In the genomic region with DNA sequence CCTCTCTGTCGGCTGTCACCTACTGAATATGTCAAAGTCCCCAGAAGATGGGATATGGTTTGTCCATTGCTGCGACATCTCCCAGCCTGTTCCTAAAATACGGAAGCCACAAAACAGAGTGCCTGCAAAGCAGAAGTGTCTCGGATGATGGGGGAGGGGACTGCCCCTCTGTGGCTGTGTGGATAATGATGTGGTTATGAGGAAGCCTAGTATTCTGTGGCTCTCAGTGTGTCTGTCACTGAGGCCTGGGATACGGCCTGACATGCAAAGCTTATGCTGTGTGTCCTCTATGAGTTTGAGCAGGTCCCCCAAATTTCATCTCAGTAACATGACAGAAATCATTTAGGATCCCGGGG, we compare ENCODE assay signal across 8 mouse cellular contexts. TPM values are rescaled to one million over a fixed set of nuclear protein-coding genes. Genes with fewer than 3 reads are reported as not detected.
A peak's percentile ranks its signal among the peaks of the same experiment; 100 is the strongest.
DNase-seq lines count a peak whose midpoint lies in the region; ATAC-seq and TF ChIP-seq lines count a peak whose summit lies in the region.

No protein-coding gene starts in this region.

- no peak for TF ChIP-seq CTCF in brain, embryonic 14.5 days (IDR thresholded peaks at IDR 0.05; ENCODE audit: borderline replicate concordance, extremely low read depth, insufficient read depth, insufficient read length)
- TF ChIP-seq CTCF in stomach, postnatal 0 days (IDR thresholded peaks at IDR 0.05; ENCODE audit: low read depth) = no peak

- 46% methylated on average over 6 of the region's 6 CpGs for WGBS in kidney, embryonic 15.5 days
- 18% methylated on average over 6 of the region's 6 CpGs for WGBS in hindbrain, embryonic 14.5 days
- WGBS in midbrain, embryonic 15.5 days = 11% methylated on average over 6 of the region's 6 CpGs
- WGBS in stomach, postnatal 0 days = 64% methylated on average over 6 of the region's 6 CpGs

- H3K27ac ChIP-seq in kidney, embryonic 15.5 days = no peak overlapping the region
- peak overlapping the region; percentile 65 for H3K27ac ChIP-seq in hindbrain, embryonic 14.5 days
- peak overlapping the region; percentile 86 for H3K27ac ChIP-seq in midbrain, embryonic 15.5 days
- H3K27ac ChIP-seq in stomach, postnatal 0 days (replicated peaks) = no peak overlapping the region

- no peak for ATAC-seq in kidney, embryonic 15.5 days (replicated peaks; ENCODE audit: low FRiP score)
- ATAC-seq in hindbrain, embryonic 14.5 days (ENCODE audit: low FRiP score) = peak; percentile 70
- ATAC-seq in midbrain, embryonic 15.5 days (replicated peaks) = peak; percentile 84
- no peak for ATAC-seq in stomach, postnatal 0 days (ENCODE audit: low FRiP score, low TSS enrichment)

- no peak overlapping the region for H3K4me3 ChIP-seq in kidney, embryonic 15.5 days (replicated peaks)
- H3K4me3 ChIP-seq in hindbrain, embryonic 14.5 days (replicated peaks; ENCODE audit: low read length) = 0 out of 2 replicates have a peak overlapping the region, but pooled peaks have one; percentile 5
- H3K4me3 ChIP-seq in midbrain, embryonic 15.5 days = peak overlapping the region; percentile 11; the same call in 1 of the 2 replicates
- H3K4me3 ChIP-seq in stomach, postnatal 0 days (ENCODE audit: low read depth, low read length) = no peak overlapping the region

- peak overlapping the region; percentile 39 for H3K4me2 ChIP-seq in kidney, embryonic 15.5 days
- H3K4me2 ChIP-seq in hindbrain, embryonic 14.5 days (replicated peaks) = peak overlapping the region; percentile 41
- H3K4me2 ChIP-seq in midbrain, embryonic 15.5 days = peak overlapping the region; percentile 44
- no peak overlapping the region for H3K4me2 ChIP-seq in stomach, postnatal 0 days (replicated peaks; ENCODE audit: low read depth)

- H3K27me3 ChIP-seq in kidney, embryonic 15.5 days = no peaks in the 10 kb centered on the region
- no peaks in the 10 kb centered on the region for H3K27me3 ChIP-seq in hindbrain, embryonic 14.5 days (ENCODE audit: control insufficient read depth, insufficient read depth, low read length)
- no peaks in the 10 kb centered on the region for H3K27me3 ChIP-seq in midbrain, embryonic 15.5 days (replicated peaks)
- H3K27me3 ChIP-seq in stomach, postnatal 0 days (ENCODE audit: control insufficient read depth, insufficient read depth, low read length) = no peaks in the 10 kb centered on the region

- no peaks in the 10 kb centered on the region; the same call in 1 of the 2 replicates for H3K36me3 ChIP-seq in kidney, embryonic 15.5 days
- H3K36me3 ChIP-seq in hindbrain, embryonic 14.5 days (replicated peaks; ENCODE audit: control insufficient read depth, insufficient read depth) = no peaks in the 10 kb centered on the region
- H3K36me3 ChIP-seq in midbrain, embryonic 15.5 days (replicated peaks) = no peaks in the 10 kb centered on the region
- no peaks in the 10 kb centered on the region for H3K36me3 ChIP-seq in stomach, postnatal 0 days (ENCODE audit: control insufficient read depth, insufficient read depth, low read length)

- no peak for TF ChIP-seq POLR2A in brain, embryonic 14.5 days (IDR thresholded peaks at IDR 0.05; ENCODE audit: borderline replicate concordance, extremely low read depth, insufficient read depth, insufficient read length, poor library complexity, severe bottlenecking)

- 0 out of 2 replicates have a peak, but pooled peaks cover 10% of the 10 kb centered on the region for H3K4me1 ChIP-seq in kidney, embryonic 15.5 days
- H3K4me1 ChIP-seq in hindbrain, embryonic 14.5 days (replicated peaks; ENCODE audit: control insufficient read depth, insufficient read depth, low read length) = peaks cover 16% of the 10 kb centered on the region
- H3K4me1 ChIP-seq in midbrain, embryonic 15.5 days = peaks cover 23% of the 10 kb centered on the region
- H3K4me1 ChIP-seq in stomach, postnatal 0 days (replicated peaks; ENCODE audit: control insufficient read depth, insufficient read depth) = no peaks in the 10 kb centered on the region

- no peak for DNase-seq in kidney, postnatal 25 days
- peak; percentile 86 for DNase-seq in brain, embryonic 14.5 days (ENCODE audit: low read depth)
- peak; percentile 55 for DNase-seq in hindbrain, embryonic 14.5 days (ENCODE audit: low spot score)
- no peak for DNase-seq in heart, postnatal 4 days
- DNase-seq in adrenal gland, adult 8-10 months = no peak
- no peak for DNase-seq in stomach, postnatal 0 days (ENCODE audit: low spot score)

- TF ChIP-seq EP300 in stomach, postnatal 0 days (optimal IDR thresholded peaks at IDR 0.05) = no peak

- no peaks in the 10 kb centered on the region for H3K9me3 ChIP-seq in kidney, embryonic 15.5 days (replicated peaks)
- H3K9me3 ChIP-seq in hindbrain, embryonic 14.5 days (ENCODE audit: control insufficient read depth, low read length) = peaks cover 5% of the 10 kb centered on the region; the same call in 1 of the 2 replicates
- H3K9me3 ChIP-seq in midbrain, embryonic 15.5 days = no peaks in the 10 kb centered on the region
- H3K9me3 ChIP-seq in stomach, postnatal 0 days (ENCODE audit: control insufficient read depth, low read length) = no peaks in the 10 kb centered on the region

- H3K9ac ChIP-seq in kidney, embryonic 15.5 days = no peak overlapping the region
- H3K9ac ChIP-seq in hindbrain, embryonic 14.5 days = peak overlapping the region; percentile 10; the same call in 1 of the 2 replicates
- peak overlapping the region; percentile 21; the same call in 1 of the 2 replicates for H3K9ac ChIP-seq in midbrain, embryonic 15.5 days
- H3K9ac ChIP-seq in stomach, postnatal 0 days (ENCODE audit: low read length) = no peak overlapping the region

RNA-seq across cellular contexts. Expression of a gene that starts 35.2 kb away (rescaled TPM):
- 10.6 and 12.2 TPM in 2 replicates for polyA plus RNA-seq in kidney, embryonic 15.5 days (2015; fragmentation: Nextera tagmentation; extraction: Ambion mirVana)
- 64.6 and 66.2 TPM in 2 replicates for polyA plus RNA-seq in brain, embryonic 14.5 days (2012; rRNA removed)
- 15.4 and 17.4 TPM in 2 replicates for polyA plus RNA-seq in hindbrain, embryonic 14.5 days (2014; fragmentation: Nextera tagmentation; extraction: Ambion mirVana)
- 21.0 and 21.3 TPM in 2 replicates for polyA plus RNA-seq in midbrain, embryonic 15.5 days (2015; fragmentation: Nextera tagmentation; extraction: Ambion mirVana)
- 10 to 100 TPM; 46.3 to 47.7 TPM for total RNA-seq in heart, postnatal 4 days (2021)
- 10 to 100 TPM; 47.2 to 57.8 (median 53.3) TPM for total RNA-seq in adrenal gland, adult 8-10 months (2022)
- 9.3 and 9.5 TPM in 2 replicates for polyA plus RNA-seq in stomach, postnatal 0 days (2015; fragmentation: Nextera tagmentation; extraction: Ambion mirVana)

Comparison
In these comparisons a context has a peak if more than half of its experiments do, and no peak if none do; other contexts are left out.
1. ATAC-seq: peak in hindbrain, embryonic 14.5 days (single experiment) and midbrain, embryonic 15.5 days (single experiment); none in kidney, embryonic 15.5 days (single experiment) and stomach, postnatal 0 days (single experiment).
2. H3K27ac ChIP-seq: peak in hindbrain, embryonic 14.5 days (single experiment) and midbrain, embryonic 15.5 days (single experiment); none in kidney, embryonic 15.5 days (single experiment) and stomach, postnatal 0 days (single experiment).
3. H3K4me3 ChIP-seq: peak in hindbrain, embryonic 14.5 days (single experiment) and midbrain, embryonic 15.5 days (single experiment); none in kidney, embryonic 15.5 days (single experiment) and stomach, postnatal 0 days (single experiment).
4. H3K9ac ChIP-seq: peak in hindbrain, embryonic 14.5 days (single experiment) and midbrain, embryonic 15.5 days (single experiment); none in kidney, embryonic 15.5 days (single experiment) and stomach, postnatal 0 days (single experiment).
5. DNase-seq: peak in brain, embryonic 14.5 days (single experiment) and hindbrain, embryonic 14.5 days (single experiment); none in kidney, postnatal 25 days (0 of 2), heart, postnatal 4 days (single experiment), adrenal gland, adult 8-10 months (single experiment) and stomach, postnatal 0 days (single experiment).